Mouse (Mus musculus) intestine, embryonic 14.5 days (tissue): Measurements from ENCODE around the gene Agbl2. TPM values are rescaled to one million over a fixed set of nuclear protein-coding genes. Genes with fewer than 3 reads are reported as not detected.

Source experiments
- ATAC-seq: fragments of 200-750 bp; cut with Nextera tagmentation; replicated peaks from 2 replicates; pipeline ENCODE4 v1.8.0; 2017; ENCODE audit warnings: low read depth, moderate number of reproducible peaks, moderate TSS enrichment, moderate library complexity; ENCODE audit not compliant: low FRiP score, low TSS enrichment
- DNase-seq: peaks from one replicate; pipeline ENCODE4 v3.0.0-alpha.2; 2018; ENCODE audit warnings: low spot score
- H3K27ac ChIP-seq: fragments of 300-500 bp; sonication (generic); 2 replicates; pipeline ENCODE4 v1.5.1; 2014; ENCODE audit warnings: low read depth, mild to moderate bottlenecking, control low read depth
- H3K27me3 ChIP-seq: fragments of 300-500 bp; sonication (generic); replicated peaks from 2 replicates; pipeline ENCODE4 v1.6.1; 2014; ENCODE audit warnings: low read length, control low read depth; ENCODE audit not compliant: control insufficient read depth, insufficient read depth
- H3K36me3 ChIP-seq: fragments of 300-500 bp; sonication (generic); 2 replicates; pipeline ENCODE4 v1.6.1; 2014; ENCODE audit warnings: low read length, control low read depth; ENCODE audit not compliant: control insufficient read depth, insufficient read depth
- H3K4me1 ChIP-seq: fragments of 300-500 bp; sonication (generic); replicated peaks from 2 replicates; pipeline ENCODE4 v1.6.1; 2014; ENCODE audit warnings: low read length, control low read depth, mixed read lengths; ENCODE audit not compliant: control insufficient read depth, insufficient read depth
- H3K4me2 ChIP-seq: fragments of 300-500 bp; sonication (generic); 2 replicates; pipeline ENCODE4 v1.6.1; 2014; ENCODE audit warnings: low read length
- H3K4me3 ChIP-seq: fragments of 300-500 bp; sonication (generic); 2 replicates; pipeline ENCODE4 v1.5.1; 2014; ENCODE audit warnings: low read depth, low read length, control low read depth, mixed read lengths
- H3K9ac ChIP-seq: fragments of 300-500 bp; sonication (generic); 2 replicates; pipeline ENCODE4 v1.6.1; 2014; ENCODE audit warnings: mild to moderate bottlenecking, low read length
- H3K9me3 ChIP-seq: fragments of 300-500 bp; sonication (generic); 2 replicates; pipeline ENCODE4 v1.6.1; 2016; ENCODE audit warnings: low read length, control low read depth; ENCODE audit not compliant: control insufficient read depth
- WGBS: fragments of 180-500 bp; shearing (Covaris S2); extraction: QIAGEN DNeasy Blood & Tissue Kit; methylation state at CpG from one replicate; pipeline ENCODE4 v1.1.7; 2014; 5-methylcytosine and 5-hydroxymethylcytosine counted together
- polyA plus RNA-seq: library from polyadenylated mRNA; unstranded; fragments of >200 nt; fragmentation: Nextera tagmentation; extraction: Ambion mirVana; gene quantifications from 2 replicates; pipeline ENCODE4 v1.2.1, GENCODE M21; 2014

The Agbl2 gene
- polyA plus RNA-seq, 1 experiment from 2014 or later = 1.0 TPM

DNA sequence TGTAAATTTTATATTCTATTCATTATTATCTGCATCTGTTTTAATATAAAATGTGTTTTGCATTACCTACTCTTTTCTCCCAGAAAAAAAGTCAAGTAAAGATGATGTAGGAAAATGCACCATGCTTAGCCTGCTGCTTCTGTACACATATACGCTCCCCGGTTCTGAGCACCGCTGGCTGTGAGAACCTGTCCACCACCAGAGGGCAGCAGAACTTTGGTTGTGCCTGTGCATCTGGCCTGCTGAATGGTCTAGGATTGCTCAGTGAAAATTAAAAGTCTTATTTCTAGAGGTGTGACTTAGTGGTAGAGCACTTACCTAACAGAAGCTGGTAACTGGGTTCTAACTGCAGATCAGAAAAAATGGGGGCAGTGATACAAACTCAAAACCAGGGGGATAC is 84.0 kb downstream of the Agbl2 start:
- ATAC-seq = peak; percentile 86
- Histone ChIP-seq H3K27ac (no peak overlapping the region), H3K9me3 (no peaks in the 10 kb centered on the region), H3K4me3 (no peak overlapping the region), H3K4me2 (no peak overlapping the region), H3K9ac (no peak overlapping the region), H3K27me3 (no peaks in the 10 kb centered on the region), H3K36me3 (peaks cover 66% of the 10 kb centered on the region), H3K4me1 (peaks cover 18% of the 10 kb centered on the region)
- peak; percentile 85 for DNase-seq
- WGBS = 25% methylated on average over 3 of the region's 3 CpGs

DNA sequence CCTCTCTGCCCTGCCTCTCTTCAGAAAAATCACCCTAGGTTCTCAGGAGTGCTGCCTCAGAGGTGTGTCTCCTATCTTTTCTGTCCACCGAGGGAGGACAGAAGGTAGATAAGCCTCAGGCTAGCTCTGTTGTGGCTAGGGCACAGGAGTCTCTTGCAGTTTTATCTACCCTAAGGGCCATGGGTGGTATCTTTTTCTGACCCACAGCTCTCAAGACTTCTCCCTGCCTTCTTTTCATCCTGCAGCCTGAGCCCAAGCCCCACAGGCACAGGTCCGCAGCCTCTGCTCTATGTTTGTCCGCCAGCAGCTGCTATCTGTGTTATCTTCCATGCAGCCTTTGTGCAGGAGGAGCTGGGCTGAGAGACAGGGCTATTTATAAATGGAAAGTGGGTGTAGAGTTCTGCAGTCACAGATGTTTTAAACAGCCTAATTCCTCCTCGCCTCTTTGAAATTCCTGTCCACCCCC is 87.6 kb downstream of the Agbl2 start:
- ATAC-seq (0 out of 2 replicates have a peak, but pooled peaks have one; percentile 24), DNase-seq (no peak)
- peaks cover 29% of the 10 kb centered on the region for H3K36me3 ChIP-seq
- no peak overlapping the region for H3K4me3 ChIP-seq
- H3K4me1 ChIP-seq = peaks cover 18% of the 10 kb centered on the region
- no peak overlapping the region for H3K27ac ChIP-seq
- H3K9ac ChIP-seq = 0 out of 2 replicates have a peak overlapping the region, but pooled peaks have one; percentile 11
- H3K4me2 ChIP-seq = no peak overlapping the region
- H3K9me3 ChIP-seq = no peaks in the 10 kb centered on the region
- H3K27me3 ChIP-seq = no peaks in the 10 kb centered on the region
- WGBS = 9% methylated on average over 4 of the region's 4 CpGs

DNA sequence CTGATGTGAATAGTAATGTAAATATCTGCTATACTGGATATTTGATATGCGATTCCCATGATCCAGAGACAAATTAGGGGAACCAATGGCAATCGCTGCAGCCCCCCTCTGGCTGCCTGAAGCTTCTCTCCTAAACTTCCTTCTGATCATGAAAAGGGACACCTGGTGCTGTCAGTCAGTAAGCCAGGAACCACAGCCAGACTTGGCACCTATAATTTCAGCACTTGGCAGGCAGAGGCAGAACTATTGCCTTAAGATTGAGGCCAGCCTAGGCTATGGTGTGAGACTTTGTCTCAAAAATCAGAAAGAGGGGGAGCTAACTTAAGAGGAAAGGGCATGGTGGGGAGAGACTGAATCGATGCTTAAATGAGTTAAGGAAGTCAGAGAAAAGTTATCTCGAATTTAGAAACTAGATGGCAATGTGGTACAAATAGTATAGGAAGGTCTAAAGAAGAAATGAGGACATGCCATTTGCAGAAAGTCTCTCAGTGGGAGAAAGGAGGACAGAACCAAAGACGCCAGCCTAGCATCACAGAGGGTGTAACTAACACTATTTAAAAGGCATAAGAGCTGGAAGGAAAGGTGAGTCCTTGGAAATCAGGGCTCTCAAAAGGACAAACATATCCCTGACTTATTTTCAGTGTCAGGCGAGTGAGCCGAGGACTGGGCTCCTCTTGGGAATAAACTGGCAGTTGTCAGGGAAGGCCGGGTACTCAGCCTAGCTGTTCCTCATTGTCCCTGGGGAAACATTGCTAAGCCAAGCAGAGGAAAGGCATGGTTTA is 88.8 kb downstream of the Agbl2 start:
- DNase-seq = no peak
- Histone ChIP-seq H3K4me3 (no peak overlapping the region), H3K9me3 (no peaks in the 10 kb centered on the region), H3K36me3 (peaks cover 19% of the 10 kb centered on the region), H3K27ac (no peak overlapping the region), H3K9ac (no peak overlapping the region), H3K27me3 (no peaks in the 10 kb centered on the region), H3K4me2 (no peak overlapping the region), H3K4me1 (peaks cover 18% of the 10 kb centered on the region)
- WGBS = 70% methylated on average over 8 of the region's 8 CpGs
- ATAC-seq = no peak

DNA sequence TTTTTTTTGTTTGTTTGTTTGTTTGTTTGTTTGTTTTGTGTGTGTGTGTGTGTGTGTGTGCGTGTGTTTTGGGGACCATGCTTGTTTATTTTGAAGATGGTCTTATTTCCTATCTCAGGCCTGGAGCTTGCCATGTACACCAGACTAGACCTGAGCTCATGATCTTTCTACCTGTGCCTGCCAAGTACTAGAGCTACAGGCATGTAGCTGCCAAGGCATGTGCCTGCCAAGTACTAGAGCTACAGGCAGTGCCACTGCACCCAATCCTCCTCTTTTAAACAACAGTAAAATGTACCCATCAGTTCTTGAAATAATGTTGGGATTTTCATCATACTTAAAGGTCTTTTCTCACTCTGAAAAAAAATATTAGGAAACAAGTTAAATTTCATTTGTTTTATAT is 91.5 kb downstream of the Agbl2 start:
- no peaks in the 10 kb centered on the region for H3K27me3 ChIP-seq
- no peak overlapping the region for H3K4me2 ChIP-seq
- DNase-seq (no peak), ATAC-seq (no peak)
- peaks cover 18% of the 10 kb centered on the region for H3K4me1 ChIP-seq
- H3K4me3 ChIP-seq = no peak overlapping the region
- WGBS = 75% methylated on average over 1 of the region's 1 CpGs
- no peak overlapping the region for H3K27ac ChIP-seq
- H3K9ac ChIP-seq = no peak overlapping the region
- H3K36me3 ChIP-seq = no peaks in the 10 kb centered on the region
- H3K9me3 ChIP-seq = no peaks in the 10 kb centered on the region

DNA sequence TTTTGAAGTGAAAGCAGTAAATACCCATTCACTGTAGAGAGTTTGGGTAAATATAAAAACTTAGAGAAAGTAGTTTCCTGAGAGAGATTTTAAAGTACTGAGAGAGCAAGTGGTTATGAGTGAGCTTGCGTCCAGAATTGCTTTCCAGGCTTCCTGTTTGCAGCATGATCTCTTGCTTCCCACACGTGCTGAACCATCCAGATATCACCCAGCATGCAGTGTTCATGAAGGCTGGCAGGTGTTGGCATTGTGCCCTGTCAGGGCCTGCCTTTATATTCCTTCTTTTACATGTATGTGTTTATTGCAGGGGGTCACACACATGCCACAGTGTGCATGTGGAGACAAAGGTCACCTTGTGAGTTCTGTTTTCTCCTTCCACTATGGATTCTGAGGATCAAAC is 92.7 kb downstream of the Agbl2 start:
- no peaks in the 10 kb centered on the region for H3K27me3 ChIP-seq
- H3K4me1 ChIP-seq = peaks cover 11% of the 10 kb centered on the region
- no peak overlapping the region for H3K4me2 ChIP-seq
- ATAC-seq = no peak
- H3K9me3 ChIP-seq = no peaks in the 10 kb centered on the region
- 67% methylated on average over 2 of the region's 2 CpGs for WGBS
- no peak overlapping the region for H3K9ac ChIP-seq
- H3K4me3 ChIP-seq = no peak overlapping the region
- no peaks in the 10 kb centered on the region for H3K36me3 ChIP-seq
- no peak for DNase-seq
- H3K27ac ChIP-seq = no peak overlapping the region

DNA sequence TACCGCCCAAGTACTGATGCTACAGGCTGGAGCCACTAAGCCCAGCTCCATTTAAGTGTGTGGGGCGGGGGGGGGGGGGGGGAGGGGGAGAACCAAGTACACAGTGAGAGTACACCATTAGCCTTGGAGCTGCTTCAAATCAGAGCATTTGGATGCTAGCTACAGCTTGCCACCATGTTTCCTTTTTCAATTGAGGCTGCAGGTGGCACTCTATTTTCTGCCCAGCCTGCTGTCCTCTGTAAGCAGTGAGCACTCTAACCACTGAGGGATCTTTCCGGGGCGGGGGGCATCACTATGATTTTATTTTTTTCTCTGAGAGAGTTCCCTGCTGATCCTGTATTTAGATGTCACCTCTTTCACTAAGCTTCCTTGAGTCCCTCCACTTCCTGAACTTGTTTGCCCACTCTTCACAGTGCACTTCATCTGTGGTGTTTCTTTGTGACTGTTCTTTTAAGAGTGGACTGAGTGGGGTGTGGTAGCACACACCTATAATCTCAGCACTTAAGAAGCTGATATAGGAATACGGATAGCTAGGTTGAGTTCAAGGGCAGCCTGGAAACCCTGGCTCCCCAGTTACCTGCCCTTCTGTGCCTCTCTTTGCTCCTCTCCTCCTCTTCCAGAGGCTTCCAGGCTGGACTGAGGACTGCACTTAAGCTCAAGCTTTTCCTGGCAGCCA is 95.2 kb downstream of the Agbl2 start:
- Histone ChIP-seq H3K4me3 (no peak overlapping the region), H3K4me2 (no peak overlapping the region), H3K27ac (no peak overlapping the region), H3K27me3 (no peaks in the 10 kb centered on the region), H3K9me3 (no peaks in the 10 kb centered on the region), H3K36me3 (no peaks in the 10 kb centered on the region), H3K4me1 (no peaks in the 10 kb centered on the region), H3K9ac (no peak overlapping the region)
- 72% methylated on average over 5 of the region's 5 CpGs for WGBS
- DNase-seq = no peak
- ATAC-seq = no peak

DNA sequence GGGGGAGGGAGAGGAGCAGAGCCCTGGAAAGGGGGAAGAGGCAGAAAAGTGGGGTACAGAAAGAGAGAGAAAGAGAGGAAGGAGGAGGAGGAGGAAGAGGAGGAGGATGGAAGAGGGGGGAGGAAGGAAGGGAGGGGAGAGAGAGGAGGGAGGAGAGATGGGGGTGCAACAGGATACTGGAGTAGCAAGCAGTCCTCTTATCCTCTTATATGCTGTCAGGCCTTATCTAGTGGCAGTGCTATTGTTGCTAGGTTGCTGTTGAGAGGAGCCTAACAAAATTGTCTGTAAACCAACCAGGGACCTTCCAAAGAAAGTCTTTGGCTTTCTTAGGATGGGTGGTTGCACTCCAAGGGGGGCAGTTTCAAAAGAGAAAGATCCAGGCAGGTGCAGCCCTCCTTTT is 96.9 kb downstream of the Agbl2 start:
- H3K4me1 ChIP-seq = no peaks in the 10 kb centered on the region
- H3K9me3 ChIP-seq = no peaks in the 10 kb centered on the region
- H3K4me3 ChIP-seq = no peak overlapping the region
- no peaks in the 10 kb centered on the region for H3K27me3 ChIP-seq
- DNase-seq (no peak), ATAC-seq (no peak)
- no peak overlapping the region for H3K4me2 ChIP-seq
- H3K27ac ChIP-seq = no peak overlapping the region
- H3K36me3 ChIP-seq = no peaks in the 10 kb centered on the region
- H3K9ac ChIP-seq = no peak overlapping the region

DNA sequence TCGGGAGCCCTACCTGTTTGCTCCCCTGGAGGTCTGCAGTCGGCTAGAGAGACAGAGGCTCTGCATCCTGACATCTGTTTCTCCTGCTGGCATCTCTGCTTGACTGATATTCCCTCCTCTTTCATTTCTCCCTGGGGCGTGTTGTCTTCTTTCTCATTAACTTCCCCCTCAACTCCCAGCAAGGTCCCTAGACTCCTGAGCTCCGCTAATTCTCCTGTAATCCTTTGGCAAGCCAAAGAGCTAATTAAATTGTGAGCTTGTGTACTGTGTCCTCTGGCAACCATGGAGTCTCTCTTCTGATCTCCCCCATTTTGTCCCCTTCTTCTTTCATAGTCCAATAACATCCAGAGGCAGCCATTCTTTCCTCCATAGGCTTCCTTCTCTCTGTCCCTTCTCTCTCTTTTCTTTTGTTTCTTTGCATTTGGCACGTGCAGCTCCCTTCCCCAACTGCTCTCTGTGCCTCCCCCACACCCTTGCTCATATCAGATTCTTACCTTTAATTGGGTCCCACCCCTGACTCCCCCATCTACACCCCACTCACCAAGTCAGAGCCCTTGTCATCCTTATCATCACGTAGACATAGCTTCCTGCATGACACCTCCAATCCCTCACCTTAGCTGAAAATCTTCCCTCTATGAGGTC is 97.7 kb downstream of the Agbl2 start:
- no peak overlapping the region for H3K9ac ChIP-seq
- 40% methylated on average over 6 of the region's 6 CpGs for WGBS

More for the DNA sequence above, 97.7 kb downstream of the Agbl2 start:
- Histone ChIP-seq H3K27ac (no peak overlapping the region), H3K9me3 (no peaks in the 10 kb centered on the region), H3K36me3 (no peaks in the 10 kb centered on the region), H3K27me3 (peaks cover 3% of the 10 kb centered on the region; the same call in 1 of the 2 replicates), H3K4me3 (no peak overlapping the region), H3K4me2 (no peak overlapping the region), H3K4me1 (no peaks in the 10 kb centered on the region)
- ATAC-seq (no peak), DNase-seq (no peak)
